Mouse (Mus musculus) myocyte (in vitro differentiated cells): ENCODE data around the gene Anxa8.

Experiments used
- E2F4 ChIP-seq: IDR thresholded peaks from one replicate; pipeline ENCODE4 v1.6.1; 2011; ENCODE audit warnings: mild to moderate bottlenecking, control low read depth, moderate library complexity; ENCODE audit not compliant: insufficient read depth
- MAX ChIP-seq: IDR thresholded peaks from one replicate; pipeline ENCODE4 v1.6.1; 2011; ENCODE audit warnings: low read depth, mild to moderate bottlenecking, control low read depth
- MYOG ChIP-seq, 3 experiments: IDR thresholded peaks; one replicate each; pipeline ENCODE4 v1.6.1; 2011; ENCODE audit warnings: control low read depth in 2 of 3, low read depth in 2 of 3, mild to moderate bottlenecking in 2 of 3; ENCODE audit not compliant: insufficient read length in 2 of 3, control insufficient read depth in 1 of 3, insufficient read depth in 1 of 3
- POLR2A ChIP-seq: IDR thresholded peaks from one replicate; pipeline ENCODE4 v1.6.1; 2011; ENCODE audit warnings: low read depth, mild to moderate bottlenecking, control low read depth, moderate library complexity; ENCODE audit not compliant: insufficient read length
- POLR2AphosphoS2 ChIP-seq: IDR thresholded peaks from one replicate; pipeline ENCODE4 v1.6.1; 2011; ENCODE audit warnings: low read depth, control low read depth; ENCODE audit not compliant: insufficient read length
- USF1 ChIP-seq: IDR thresholded peaks from one replicate; pipeline ENCODE4 v1.6.1; 2011; ENCODE audit warnings: low read depth, mild to moderate bottlenecking, control low read depth, moderate library complexity

- TF ChIP-seq POLR2A: no peak
- no peak for TF ChIP-seq MAX
- no peak for TF ChIP-seq USF1
- no peak for TF ChIP-seq E2F4
- TF ChIP-seq MYOG (IDR thresholded peaks at IDR 0.05; ENCODE audit: control insufficient read depth in 1 of 3, insufficient read depth in 1 of 3, insufficient read length in 2 of 3, low read depth in 2 of 3): no peak
- no peak for TF ChIP-seq POLR2AphosphoS2
Observed at GRCm38 (mm10) chr14:34096161-34096560, 10.4 kb downstream of the Anxa8 start.
